Mouse (Mus musculus): ENCODE results near the gene Endod1. TPM values are rescaled to one million over a fixed set of nuclear protein-coding genes. Genes with fewer than 3 reads are reported as not detected.

The Endod1 gene
- polyA plus RNA-seq (2011; ENCODE audit: insufficient read length, low read depth, missing spikeins), result 11.7 and 13.0 TPM in 2 replicates

- Histone ChIP-seq H3K4me3 (ENCODE audit: insufficient read depth, low read length) (peak within 1 kb of the TSS; percentile 85), H3K4me1 (ENCODE audit: control insufficient read depth, insufficient read depth, low read length) (no peaks in the 10 kb centered on the region), H3K27ac (ENCODE audit: insufficient read depth, low read length) (no peak within 1 kb of the TSS)
- TF ChIP-seq CTCF (IDR thresholded peaks at IDR 0.05; ENCODE audit: borderline replicate concordance, insufficient read depth, low read length) (no peak), POLR2A (IDR thresholded peaks at IDR 0.05; ENCODE audit: low read depth, low read length) (no peak)
These were observed at the start of gene Endod1 for GRCm38 (mm10) chr9:14381353-14382055. Endod1 (minus strand) TSS chr9:14381507.

GRCm38 (mm10) chr9:14409153-14409552 lies 27.8 kb upstream of the Endod1 start:
- H3K4me3 ChIP-seq (ENCODE audit: insufficient read depth, low read length), result no peak overlapping the region
- no peaks in the 10 kb centered on the region for H3K4me1 ChIP-seq (ENCODE audit: control insufficient read depth, insufficient read depth, low read length)
- TF ChIP-seq CTCF (IDR thresholded peaks at IDR 0.05; ENCODE audit: borderline replicate concordance, insufficient read depth, low read length) (no peak), POLR2A (IDR thresholded peaks at IDR 0.05; ENCODE audit: low read depth, low read length) (no peak)
- H3K27ac ChIP-seq (ENCODE audit: insufficient read depth, low read length), result no peak overlapping the region

- Histone ChIP-seq H3K4me1 (ENCODE audit: control insufficient read depth, insufficient read depth, low read length) (no peaks in the 10 kb centered on the region), H3K27ac (ENCODE audit: insufficient read depth, low read length) (no peak overlapping the region), H3K4me3 (ENCODE audit: insufficient read depth, low read length) (no peak overlapping the region)
- TF ChIP-seq CTCF (IDR thresholded peaks at IDR 0.05; ENCODE audit: borderline replicate concordance, insufficient read depth, low read length), result no peak
- TF ChIP-seq POLR2A (IDR thresholded peaks at IDR 0.05; ENCODE audit: low read depth, low read length), result no peak
These were observed 26.7 kb upstream of the Endod1 start for GRCm38 (mm10) chr9:14408044-14408443.

- TF ChIP-seq POLR2A (IDR thresholded peaks at IDR 0.05; ENCODE audit: low read depth, low read length), result no peak
- H3K4me3 ChIP-seq (ENCODE audit: insufficient read depth, low read length), result no peak overlapping the region
- no peak overlapping the region for H3K27ac ChIP-seq (ENCODE audit: insufficient read depth, low read length)
- no peaks in the 10 kb centered on the region for H3K4me1 ChIP-seq (ENCODE audit: control insufficient read depth, insufficient read depth, low read length)
These were observed 24.7 kb upstream of the Endod1 start for GRCm38 (mm10) chr9:14406056-14406455.

GRCm38 (mm10) chr9:14402099-14402498 lies 20.8 kb upstream of the Endod1 start:
- H3K4me1 ChIP-seq (ENCODE audit: control insufficient read depth, insufficient read depth, low read length), result no peaks in the 10 kb centered on the region
- H3K4me3 ChIP-seq (ENCODE audit: insufficient read depth, low read length), result no peak overlapping the region
- no peak overlapping the region for H3K27ac ChIP-seq (ENCODE audit: insufficient read depth, low read length)
- TF ChIP-seq POLR2A (IDR thresholded peaks at IDR 0.05; ENCODE audit: low read depth, low read length) (no peak), CTCF (IDR thresholded peaks at IDR 0.05; ENCODE audit: borderline replicate concordance, insufficient read depth, low read length) (no peak)

- no peak overlapping the region for H3K27ac ChIP-seq (ENCODE audit: insufficient read depth, low read length)
- H3K4me1 ChIP-seq (ENCODE audit: control insufficient read depth, insufficient read depth, low read length), result 0 out of 2 replicates have a peak, but pooled peaks cover 3% of the 10 kb centered on the region
- no peak overlapping the region for H3K4me3 ChIP-seq (ENCODE audit: insufficient read depth, low read length)
- no peak for TF ChIP-seq POLR2A (IDR thresholded peaks at IDR 0.05; ENCODE audit: low read depth, low read length)
- no peak for TF ChIP-seq CTCF (IDR thresholded peaks at IDR 0.05; ENCODE audit: borderline replicate concordance, insufficient read depth, low read length)
These were observed 19.1 kb upstream of the Endod1 start for GRCm38 (mm10) chr9:14400392-14400791.

GRCm38 (mm10) chr9:14398946-14399345 lies 17.6 kb upstream of the Endod1 start:
- TF ChIP-seq POLR2A (IDR thresholded peaks at IDR 0.05; ENCODE audit: low read depth, low read length), result no peak
- no peak for TF ChIP-seq CTCF (IDR thresholded peaks at IDR 0.05; ENCODE audit: borderline replicate concordance, insufficient read depth, low read length)
- Histone ChIP-seq H3K27ac (ENCODE audit: insufficient read depth, low read length) (no peak overlapping the region), H3K4me1 (ENCODE audit: control insufficient read depth, insufficient read depth, low read length) (0 out of 2 replicates have a peak, but pooled peaks cover 3% of the 10 kb centered on the region), H3K4me3 (ENCODE audit: insufficient read depth, low read length) (no peak overlapping the region)

- TF ChIP-seq CTCF (IDR thresholded peaks at IDR 0.05; ENCODE audit: borderline replicate concordance, insufficient read depth, low read length), result no peak
- no peak for TF ChIP-seq POLR2A (IDR thresholded peaks at IDR 0.05; ENCODE audit: low read depth, low read length)
- H3K4me1 ChIP-seq (ENCODE audit: control insufficient read depth, insufficient read depth, low read length), result 0 out of 2 replicates have a peak, but pooled peaks cover 3% of the 10 kb centered on the region
- H3K4me3 ChIP-seq (ENCODE audit: insufficient read depth, low read length), result no peak overlapping the region
- no peak overlapping the region for H3K27ac ChIP-seq (ENCODE audit: insufficient read depth, low read length)
These were observed 16.8 kb upstream of the Endod1 start for GRCm38 (mm10) chr9:14398084-14398483.

GRCm38 (mm10) chr9:14397449-14397819 lies 16.1 kb upstream of the Endod1 start:
- Histone ChIP-seq H3K4me1 (ENCODE audit: control insufficient read depth, insufficient read depth, low read length) (0 out of 2 replicates have a peak, but pooled peaks cover 3% of the 10 kb centered on the region), H3K27ac (ENCODE audit: insufficient read depth, low read length) (no peak overlapping the region), H3K4me3 (ENCODE audit: insufficient read depth, low read length) (no peak overlapping the region)
- TF ChIP-seq CTCF (IDR thresholded peaks at IDR 0.05; ENCODE audit: borderline replicate concordance, insufficient read depth, low read length) (no peak), POLR2A (IDR thresholded peaks at IDR 0.05; ENCODE audit: low read depth, low read length) (no peak)

GRCm38 (mm10) chr9:14396819-14397448 lies 15.6 kb upstream of the Endod1 start:
- H3K4me1 ChIP-seq (ENCODE audit: control insufficient read depth, insufficient read depth, low read length), result 0 out of 2 replicates have a peak, but pooled peaks cover 3% of the 10 kb centered on the region
- TF ChIP-seq POLR2A (IDR thresholded peaks at IDR 0.05; ENCODE audit: low read depth, low read length), result no peak
- no peak for TF ChIP-seq CTCF (IDR thresholded peaks at IDR 0.05; ENCODE audit: borderline replicate concordance, insufficient read depth, low read length)
- H3K4me3 ChIP-seq (ENCODE audit: insufficient read depth, low read length), result no peak overlapping the region

More at GRCm38 (mm10) chr9:14396819-14397448, 15.6 kb upstream of the Endod1 start:
- no peak overlapping the region for H3K27ac ChIP-seq (ENCODE audit: insufficient read depth, low read length)
